ENCODE assay signal across 8 mouse cellular contexts in the genomic region with DNA sequence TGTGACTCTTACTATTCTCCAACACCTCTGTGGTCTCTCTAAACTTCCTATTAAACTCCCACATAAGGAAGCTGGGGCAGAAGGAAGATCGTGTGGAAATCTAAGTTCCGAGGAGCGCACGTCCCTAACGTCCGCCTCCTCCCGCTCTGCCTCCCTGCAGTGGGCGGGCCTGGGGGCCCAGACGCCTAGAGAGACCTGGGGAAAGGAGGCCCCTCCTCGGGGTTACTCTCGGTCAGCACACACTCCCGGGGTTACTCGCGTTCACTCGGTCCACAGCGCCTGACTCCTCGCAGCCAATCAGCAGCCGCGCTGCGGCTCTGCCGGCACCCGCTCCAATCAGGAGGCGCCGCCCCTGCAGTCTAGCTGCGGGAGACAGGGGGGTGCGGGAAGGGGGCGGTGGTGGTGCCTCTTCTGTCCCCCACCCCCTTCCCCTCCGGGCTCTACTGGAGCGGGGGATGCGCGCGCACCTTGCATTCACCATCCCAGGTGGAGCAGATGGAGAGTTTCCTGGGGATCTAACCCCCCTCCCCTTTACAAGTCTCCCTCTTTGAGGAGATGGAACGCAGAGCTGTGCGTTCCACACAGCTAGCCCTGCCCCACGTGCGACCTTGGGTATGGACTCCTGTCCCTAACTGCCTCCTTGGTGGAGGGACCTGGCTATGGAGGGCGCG. TPM values are rescaled to one million over a fixed set of nuclear protein-coding genes. Genes with fewer than 3 reads are reported as not detected.
DNase-seq lines count a peak whose midpoint lies in the region; ATAC-seq and TF ChIP-seq lines count a peak whose summit lies in the region.

No protein-coding gene starts in this region.

- H3K79me2 ChIP-seq in myocyte (ENCODE audit: control insufficient read depth, insufficient read depth), result no peaks in the 10 kb centered on the region

- peak overlapping the region; percentile 53 for H3K4me3 ChIP-seq in brown adipose tissue, adult 24 weeks (ENCODE audit: insufficient read depth, low read depth, low read length)
- peak overlapping the region; percentile 58 for H3K4me3 ChIP-seq in heart, embryonic 13.5 days
- H3K4me3 ChIP-seq in kidney, postnatal 0 days (replicated peaks; ENCODE audit: low read depth, low read length), result peak overlapping the region; percentile 41
- peak overlapping the region; percentile 56 for H3K4me3 ChIP-seq in liver, embryonic 11.5 days (ENCODE audit: low read depth, low read length)
- H3K4me3 ChIP-seq in myocyte, result peak overlapping the region; percentile 21

- TF ChIP-seq CTCF in kidney, postnatal 0 days (IDR thresholded peaks at IDR 0.05; ENCODE audit: low read depth), result no peak

- H3K4me2 ChIP-seq in heart, embryonic 13.5 days, result peak overlapping the region; percentile 83
- H3K4me2 ChIP-seq in kidney, postnatal 0 days (ENCODE audit: low read length), result peak overlapping the region; percentile 83
- H3K4me2 ChIP-seq in liver, embryonic 11.5 days, result peak overlapping the region; percentile 99
- peak overlapping the region; percentile 99 for H3K4me2 ChIP-seq in myocyte (ENCODE audit: low read depth)

- peak; percentile 98 for DNase-seq in kidney, postnatal 0 days (ENCODE audit: low spot score)
- peak; percentile 92 for DNase-seq in liver, embryonic 11.5 days (ENCODE audit: low spot score)
- DNase-seq in spleen, postnatal 4 days (ENCODE audit: low spot score in 2 of 2), result peak; percentile 81 to 87

- peak; percentile 77 for ATAC-seq in CD4-positive, CD25-positive, alpha-beta regulatory T cell, adult 4 months
- ATAC-seq in erythroid progenitor cell, adult 5-6 weeks (replicated peaks; ENCODE audit: low FRiP score, poor library complexity, severe bottlenecking), result peak; percentile 92
- peak; percentile 98 for ATAC-seq in heart, embryonic 13.5 days (ENCODE audit: extremely low read depth, insufficient number of reproducible peaks, low FRiP score, low TSS enrichment)
- peak; percentile 99 for ATAC-seq in kidney, postnatal 0 days (replicated peaks; ENCODE audit: low FRiP score, low read depth)
- ATAC-seq in liver, embryonic 11.5 days (replicated peaks; ENCODE audit: low FRiP score), result peak; percentile 99

- TF ChIP-seq POLR2A in myocyte (IDR thresholded peaks at IDR 0.05; ENCODE audit: insufficient read length, low read depth), result peak; percentile 45

- no peaks in the 10 kb centered on the region for H3K36me3 ChIP-seq in heart, embryonic 13.5 days
- no peaks in the 10 kb centered on the region for H3K36me3 ChIP-seq in kidney, postnatal 0 days (ENCODE audit: insufficient read depth, low read length)
- H3K36me3 ChIP-seq in liver, embryonic 11.5 days (ENCODE audit: control insufficient read depth, insufficient read depth, low read length), result no peaks in the 10 kb centered on the region
- no peaks in the 10 kb centered on the region for H3K36me3 ChIP-seq in myocyte (ENCODE audit: control insufficient read depth, insufficient read depth)

- WGBS in heart, embryonic 13.5 days, result under 1% methylated on average over 38 of the region's 38 CpGs
- under 1% methylated on average over 37 of the region's 38 CpGs for WGBS in kidney, postnatal 0 days
- under 1% methylated on average over 38 of the region's 38 CpGs for WGBS in liver, embryonic 11.5 days

- peak overlapping the region; percentile 83 for H3K9ac ChIP-seq in heart, embryonic 13.5 days
- H3K9ac ChIP-seq in kidney, postnatal 0 days (ENCODE audit: low read depth, low read length), result peak overlapping the region; percentile 55
- H3K9ac ChIP-seq in liver, embryonic 11.5 days (ENCODE audit: low read depth, low read length), result peak overlapping the region; percentile 80

- H3K27me3 ChIP-seq in heart, embryonic 13.5 days (replicated peaks), result no peaks in the 10 kb centered on the region
- no peaks in the 10 kb centered on the region for H3K27me3 ChIP-seq in kidney, postnatal 0 days (ENCODE audit: insufficient read depth, low read length)
- H3K27me3 ChIP-seq in liver, embryonic 11.5 days (replicated peaks; ENCODE audit: control insufficient read depth, insufficient read depth, low read length), result no peaks in the 10 kb centered on the region
- H3K27me3 ChIP-seq in myocyte (ENCODE audit: control insufficient read depth, insufficient read depth, insufficient read length), result no peaks in the 10 kb centered on the region

- H3K9me3 ChIP-seq in heart, embryonic 13.5 days, result no peaks in the 10 kb centered on the region
- H3K9me3 ChIP-seq in kidney, postnatal 0 days (replicated peaks; ENCODE audit: low read length), result no peaks in the 10 kb centered on the region
- no peaks in the 10 kb centered on the region for H3K9me3 ChIP-seq in liver, embryonic 11.5 days (ENCODE audit: control insufficient read depth, low read length)

- H3ac ChIP-seq in myocyte (ENCODE audit: control insufficient read depth, insufficient read length), result no peak overlapping the region

- peaks cover 12% of the 10 kb centered on the region; the same call in 1 of the 2 replicates for H3K4me1 ChIP-seq in brown adipose tissue, adult 24 weeks (ENCODE audit: control insufficient read depth, insufficient read depth, insufficient read length, low read length)
- H3K4me1 ChIP-seq in heart, embryonic 13.5 days, result peaks cover 66% of the 10 kb centered on the region
- peaks cover 29% of the 10 kb centered on the region for H3K4me1 ChIP-seq in kidney, postnatal 0 days (replicated peaks; ENCODE audit: insufficient read depth, low read length)
- peaks cover 66% of the 10 kb centered on the region for H3K4me1 ChIP-seq in liver, embryonic 11.5 days (replicated peaks; ENCODE audit: control insufficient read depth, insufficient read depth, low read length)

- H3K27ac ChIP-seq in brown adipose tissue, adult 24 weeks (replicated peaks; ENCODE audit: low read depth, low read length), result no peak overlapping the region
- peak overlapping the region; percentile 97 for H3K27ac ChIP-seq in heart, embryonic 13.5 days (replicated peaks)
- H3K27ac ChIP-seq in kidney, postnatal 0 days, result peak overlapping the region; percentile 95
- peak overlapping the region; percentile 93 for H3K27ac ChIP-seq in liver, embryonic 11.5 days (ENCODE audit: low read depth, low read length)

TF ChIP-seq in myocyte, 11 proteins besides CTCF, POLR2A, EP300 and RAD21:
- TF ChIP-seq USF1 (IDR thresholded peaks at IDR 0.05; ENCODE audit: low read depth) (peak; percentile 33), TCF12 (IDR thresholded peaks at IDR 0.05; ENCODE audit: insufficient read depth, poor library complexity, severe bottlenecking) (no peak), POLR2AphosphoS2 (IDR thresholded peaks at IDR 0.05; ENCODE audit: insufficient read length, low read depth) (peak; percentile 8), TCF3 (IDR thresholded peaks at IDR 0.05; ENCODE audit: insufficient read length, low read depth) (no peak)

RNA-seq across cellular contexts. Expression of gene Scd2, which starts 9.3 kb away (rescaled TPM):
- polyA plus RNA-seq in CD4-positive, CD25-positive, alpha-beta regulatory T cell, adult 4 months (2017; shearing (Covaris generic)), result 10 to 100 TPM; 40.3 to 46.7 TPM
- 247 and 253 TPM in 2 replicates for polyA plus RNA-seq in brown adipose tissue, adult 24 weeks (2012; ENCODE audit: insufficient read depth, insufficient read length, missing spikeins)
- 13.7 and 18.9 TPM in 2 replicates for total RNA-seq in erythroid progenitor cell, adult 5-6 weeks (2015; ENCODE audit: low replicate concordance)
- total RNA-seq in erythroid progenitor cell, adult 5-6 weeks (2017; ENCODE audit: low replicate concordance), result 9.4 and 13.2 TPM in 2 replicates
- 124 and 130 TPM in 2 replicates for polyA plus RNA-seq in heart, embryonic 13.5 days (2015; fragmentation: Nextera tagmentation; extraction: Ambion mirVana)
- polyA plus RNA-seq in kidney, postnatal 0 days (2015; fragmentation: Nextera tagmentation; extraction: Ambion mirVana), result 78.4 and 81.1 TPM in 2 replicates
- 212 and 231 TPM in 2 replicates for polyA plus RNA-seq in liver, embryonic 11.5 days (2014; fragmentation: Nextera tagmentation; extraction: Ambion mirVana)
- polyA plus RNA-seq in myocyte (2012; fragmentation: generic; extraction: Trizol), result 868 TPM

RNA-seq across cellular contexts. Expression of gene Scd4, which starts 48.7 kb away (rescaled TPM):
- under 1 TPM; 0.42 to 0.59 TPM for polyA plus RNA-seq in CD4-positive, CD25-positive, alpha-beta regulatory T cell, adult 4 months (2017; shearing (Covaris generic))
- 0.96 and 2.5 TPM in 2 replicates for polyA plus RNA-seq in brown adipose tissue, adult 24 weeks (2012; ENCODE audit: insufficient read depth, insufficient read length, missing spikeins)
- total RNA-seq in erythroid progenitor cell, adult 5-6 weeks (2015; ENCODE audit: low replicate concordance), result not detected in 2 replicates
- 2.1 TPM in 1 of 2 replicates, not detected in the other for total RNA-seq in erythroid progenitor cell, adult 5-6 weeks (2017; ENCODE audit: low replicate concordance)
- 0.49 and 0.69 TPM in 2 replicates for polyA plus RNA-seq in heart, embryonic 13.5 days (2015; fragmentation: Nextera tagmentation; extraction: Ambion mirVana)
- polyA plus RNA-seq in kidney, postnatal 0 days (2015; fragmentation: Nextera tagmentation; extraction: Ambion mirVana), result 0.12 and 0.18 TPM in 2 replicates
- 0.06 and 0.16 TPM in 2 replicates for polyA plus RNA-seq in liver, embryonic 11.5 days (2014; fragmentation: Nextera tagmentation; extraction: Ambion mirVana)
- polyA plus RNA-seq in myocyte (2012; fragmentation: generic; extraction: Trizol), result 0.16 TPM
